9 mouse cellular contexts compared by ENCODE assay signal in the genomic region with DNA sequence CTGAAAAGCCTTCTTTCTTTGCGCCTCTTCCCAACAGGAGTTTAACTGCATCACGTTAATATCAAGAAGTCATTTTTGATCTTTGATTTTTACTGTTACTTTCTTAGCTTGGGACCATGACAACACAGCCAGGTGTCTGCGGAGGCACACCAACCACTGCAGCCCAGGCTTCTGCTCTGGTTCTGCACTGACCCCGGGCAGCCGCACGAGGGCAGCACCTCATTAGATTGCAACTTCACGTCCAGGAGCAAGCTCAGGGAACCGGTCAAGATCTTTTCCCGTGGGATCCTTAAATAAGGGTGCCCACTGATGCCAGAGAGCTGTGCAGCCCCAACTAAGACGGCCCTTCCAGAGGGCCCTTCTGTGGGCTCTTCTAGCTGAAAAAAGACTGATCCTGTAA.
A peak's percentile ranks its signal among the peaks of the same experiment; 100 is the strongest.
DNase-seq lines count a peak whose midpoint lies in the region; ATAC-seq lines count a peak whose summit lies in the region.
"Had no signal": no experiment of that assay in that cellular context is flagged by ENCODE, and none has a peak within 500 bp of the region (broad histone marks: within the 10 kb centered on the region; RNA-seq: fewer than 3 reads in every experiment).

No protein-coding gene starts in this region.

- DNase-seq in kidney, adult 18-20 months, result peak; percentile 72
- peak; percentile 80 to 86 for DNase-seq in cerebellum, adult 18-20 months
- peak; percentile 30 for DNase-seq in forelimb bud, embryonic 11.5 days (ENCODE audit: low read depth, low spot score)
- peak; percentile 81 for DNase-seq in heart, postnatal 4 days
- DNase-seq in left cerebral cortex, adult 8-10 months (ENCODE audit: low spot score in 2 of 2), result peak; percentile 64 to 66
- peak; percentile 28 for DNase-seq in thymus, postnatal 0 days (ENCODE audit: low spot score)

- H3K9ac ChIP-seq in kidney, embryonic 15.5 days, result no peak overlapping the region
- H3K9ac ChIP-seq in midbrain, embryonic 13.5 days (replicated peaks), result no peak overlapping the region
- H3K9ac ChIP-seq: midbrain, embryonic 12.5 days had no signal

- H3K9me3 ChIP-seq in kidney, embryonic 15.5 days (replicated peaks), result no peaks in the 10 kb centered on the region
- H3K9me3 ChIP-seq in midbrain, embryonic 13.5 days, result no peaks in the 10 kb centered on the region
- H3K9me3 ChIP-seq: midbrain, embryonic 12.5 days had no signal

- no peak overlapping the region for H3K4me3 ChIP-seq in kidney, embryonic 15.5 days (replicated peaks)
- H3K4me3 ChIP-seq in midbrain, embryonic 13.5 days (replicated peaks), result no peak overlapping the region
- H3K4me3 ChIP-seq: midbrain, embryonic 12.5 days had no signal

- WGBS in kidney, embryonic 15.5 days, result 12% methylated on average over 10 of the region's 10 CpGs
- 11% methylated on average over 10 of the region's 10 CpGs for WGBS in midbrain, embryonic 13.5 days

- no peak overlapping the region for H3K4me2 ChIP-seq in kidney, embryonic 15.5 days
- no peak overlapping the region for H3K4me2 ChIP-seq in midbrain, embryonic 13.5 days (replicated peaks)
- H3K4me2 ChIP-seq: midbrain, embryonic 12.5 days had no signal

- ATAC-seq in kidney, embryonic 15.5 days (replicated peaks; ENCODE audit: low FRiP score), result no peak
- ATAC-seq in midbrain, embryonic 13.5 days, result peak; percentile 44; the same call in 1 of the 2 replicates

- no peak overlapping the region for H3K27ac ChIP-seq in kidney, embryonic 15.5 days
- peak overlapping the region; percentile 72; the same call in 1 of the 2 replicates for H3K27ac ChIP-seq in midbrain, embryonic 13.5 days
- H3K27ac ChIP-seq: midbrain, embryonic 12.5 days had no signal

- H3K27me3 ChIP-seq in kidney, embryonic 15.5 days, result no peaks in the 10 kb centered on the region
- no peaks in the 10 kb centered on the region for H3K27me3 ChIP-seq in midbrain, embryonic 13.5 days

- no peaks in the 10 kb centered on the region for H3K36me3 ChIP-seq in kidney, embryonic 15.5 days
- no peaks in the 10 kb centered on the region for H3K36me3 ChIP-seq in midbrain, embryonic 13.5 days
- H3K36me3 ChIP-seq: midbrain, embryonic 12.5 days had no signal

- H3K4me1 ChIP-seq in kidney, embryonic 15.5 days, result no peaks in the 10 kb centered on the region
- H3K4me1 ChIP-seq in midbrain, embryonic 13.5 days (replicated peaks), result peaks cover 51% of the 10 kb centered on the region

Comparison
In these comparisons a context has a peak if more than half of its experiments do, and no peak if none do; other contexts are left out.
1. DNase-seq: peak in every context shown above with its lines; median percentile 83 in cerebellum, adult 18-20 months; 81 in heart, postnatal 4 days; 72 in kidney, adult 18-20 months; 65 in left cerebral cortex, adult 8-10 months; 30 in forelimb bud, embryonic 11.5 days; 28 in thymus, postnatal 0 days.